Mouse (Mus musculus): ENCODE data around the gene Aasdh.

DNA sequence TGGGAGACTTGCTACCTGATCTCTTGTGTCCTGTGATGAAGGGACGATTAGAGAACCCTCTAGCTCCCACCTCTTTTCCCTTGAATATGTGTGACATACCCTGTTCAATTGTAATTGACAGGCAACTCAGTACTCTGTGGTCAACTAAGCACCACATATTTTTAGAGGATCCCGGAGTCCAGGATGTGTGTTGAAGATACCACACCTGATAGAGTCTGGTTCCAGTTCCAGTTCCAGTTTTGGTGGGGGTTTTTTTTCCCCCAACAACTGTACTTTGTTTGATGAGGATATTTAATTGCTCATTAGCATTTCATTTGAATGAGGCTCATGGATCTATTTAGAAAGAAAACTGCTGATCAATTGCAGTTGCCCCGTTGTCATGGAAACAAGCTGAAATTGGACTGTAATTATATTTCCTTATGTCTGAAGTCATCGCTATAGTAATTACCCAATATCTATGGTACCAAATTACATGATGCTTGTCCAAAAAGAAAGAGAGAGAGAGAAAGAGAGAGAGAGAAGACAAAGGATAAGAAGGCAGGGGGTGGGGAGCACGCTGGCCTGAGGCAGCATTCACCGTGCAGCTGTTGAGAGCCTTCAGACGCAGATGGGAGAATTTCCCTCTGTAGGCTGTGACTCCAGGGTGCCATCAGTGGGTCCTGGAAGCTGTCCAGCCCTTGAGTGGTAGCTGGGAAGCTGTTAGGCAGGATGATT lies 76.6 kb downstream of the Aasdh start:
- TF ChIP-seq CTCF (IDR thresholded peaks at IDR 0.05; ENCODE audit: low read depth): no peak
- TF ChIP-seq EP300 (IDR thresholded peaks at IDR 0.05; ENCODE audit: low read depth): no peak

All from liver, postnatal 0 days (tissue).